14 mouse cellular contexts compared by ENCODE assay signal in genomic region chr8:84501181-84501580, GRCm38 (mm10).
DNase-seq lines count a peak whose midpoint lies in the region; TF ChIP-seq lines count a peak whose summit lies in the region.
"Had no signal": no experiment of that assay in that cellular context is flagged by ENCODE, and none has a peak within 500 bp of the region (broad histone marks: within the 10 kb centered on the region; RNA-seq: fewer than 3 reads in every experiment).

No protein-coding gene starts in this region.

- intact Hi-C loops in gastrocnemius, adult 2 months (cut with DNase I): no loop called here
- intact Hi-C loops in left cerebral cortex, postnatal 10 days (cut with DNase I): no loop called here

- no peak for TF ChIP-seq CTCF in gastrocnemius, adult 2 months (IDR thresholded peaks at IDR 0.05)
- TF ChIP-seq CTCF in testis, adult 2 months (IDR thresholded peaks at IDR 0.05; ENCODE audit: control insufficient read depth, insufficient read depth, insufficient replicate concordance, low read depth, low read length): no peak
- no peak for TF ChIP-seq CTCF in bone marrow macrophage, adult 2 months (IDR thresholded peaks at IDR 0.05; ENCODE audit: low read depth, low read length)

- TF ChIP-seq POLR2A in testis, adult 2 months (IDR thresholded peaks at IDR 0.05; ENCODE audit: control insufficient read depth, low read depth, low read length): no peak
- TF ChIP-seq POLR2A in bone marrow macrophage, adult 2 months (IDR thresholded peaks at IDR 0.05; ENCODE audit: borderline replicate concordance, low read depth, low read length): no peak

- peak overlapping the region; percentile 82 for H3K27ac ChIP-seq in gastrocnemius, adult 2 months
- no peak overlapping the region for H3K27ac ChIP-seq in testis, adult 2 months (ENCODE audit: control insufficient read depth, insufficient read depth, low read depth, low read length)
- peak overlapping the region; percentile 96 for H3K27ac ChIP-seq in bone marrow macrophage, adult 2 months (ENCODE audit: insufficient read depth, low read depth, low read length)
- H3K27ac ChIP-seq: embryonic facial prominence, embryonic 12.5 days; limb, embryonic 10.5 days; neural tube, embryonic 13.5 days had no signal

- no peaks in the 10 kb centered on the region for H3K36me3 ChIP-seq in testis, adult 2 months (ENCODE audit: control insufficient read depth, insufficient read depth, low read length)
- H3K36me3 ChIP-seq: embryonic facial prominence, embryonic 12.5 days; limb, embryonic 10.5 days; neural tube, embryonic 13.5 days had no signal

- peaks cover 13% of the 10 kb centered on the region for H3K4me1 ChIP-seq in testis, adult 2 months (ENCODE audit: control insufficient read depth, insufficient read depth, low read length)
- H3K4me1 ChIP-seq in bone marrow macrophage, adult 2 months (ENCODE audit: control insufficient read depth, insufficient read depth, low read length): peaks cover 26% of the 10 kb centered on the region
- H3K4me1 ChIP-seq: embryonic facial prominence, embryonic 12.5 days had no signal

- peak overlapping the region; percentile 55 for H3K4me3 ChIP-seq in gastrocnemius, adult 2 months
- H3K4me3 ChIP-seq in testis, adult 2 months (ENCODE audit: control insufficient read depth, low read depth, low read length): peak overlapping the region; percentile 47
- peak overlapping the region; percentile 61 for H3K4me3 ChIP-seq in bone marrow macrophage, adult 2 months (ENCODE audit: insufficient read depth, low read length)
- H3K4me3 ChIP-seq: embryonic facial prominence, embryonic 12.5 days; limb, embryonic 10.5 days; megakaryocyte, embryonic 14.5 days; neural tube, embryonic 13.5 days had no signal

- no peak for DNase-seq in gastrocnemius, adult 2 months
- DNase-seq in gastrocnemius, adult 18-20 months (ENCODE audit: low spot score): no peak
- DNase-seq in testis, postnatal 14 days (ENCODE audit: low spot score): no peak
- no peak for DNase-seq in urinary bladder, postnatal 14 days (ENCODE audit: low spot score)
- no peak for DNase-seq in urinary bladder, postnatal 4 days (ENCODE audit: low spot score in 2 of 2)
- no peak for DNase-seq in left cerebral cortex, postnatal 10 days (ENCODE audit: extremely low spot score in 1 of 2, low spot score in 2 of 2)
- DNase-seq: B cell, adult 2 months; thymus, postnatal 4 days had no signal

- H3K27me3 ChIP-seq in testis, adult 2 months (ENCODE audit: control insufficient read depth, insufficient read depth, low read length): no peaks in the 10 kb centered on the region
- H3K27me3 ChIP-seq: embryonic facial prominence, embryonic 12.5 days; neural tube, embryonic 13.5 days had no signal
